Mouse (Mus musculus) kidney, embryonic 14.5 days (tissue): ENCODE data around the gene Fbp1. TPM values are rescaled to one million over a fixed set of nuclear protein-coding genes. Genes with fewer than 3 reads are reported as not detected.
A peak's percentile ranks its signal among the peaks of the same experiment; 100 is the strongest.

ENCODE experiments used
- ATAC-seq: fragments of 200-750 bp; cut with Nextera tagmentation; 2 replicates; pipeline ENCODE4 v1.8.0; 2017; ENCODE audit warnings: moderate number of reproducible peaks, mild to moderate bottlenecking, moderate TSS enrichment, moderate library complexity; ENCODE audit not compliant: low FRiP score, low TSS enrichment
- H3K27ac ChIP-seq: fragments of 300-500 bp; sonication (generic); 2 replicates; pipeline ENCODE4 v1.5.1; 2014; ENCODE audit warnings: low read depth, mild to moderate bottlenecking, low read length, moderate library complexity, mixed read lengths
- H3K27me3 ChIP-seq: fragments of 300-500 bp; sonication (generic); 2 replicates; pipeline ENCODE4 v1.6.1; 2014; ENCODE audit warnings: mild to moderate bottlenecking, low read length; ENCODE audit not compliant: control insufficient read depth, insufficient read depth
- H3K36me3 ChIP-seq: fragments of 300-500 bp; sonication (generic); 2 replicates; pipeline ENCODE4 v1.6.1; 2014; ENCODE audit warnings: low read length, mixed read lengths; ENCODE audit not compliant: control insufficient read depth, insufficient read depth
- H3K4me1 ChIP-seq: fragments of 300-500 bp; sonication (generic); 2 replicates; pipeline ENCODE4 v1.6.1; 2014; ENCODE audit warnings: low read length, mixed read lengths; ENCODE audit not compliant: control insufficient read depth, insufficient read depth
- H3K4me2 ChIP-seq: fragments of 300-500 bp; sonication (generic); replicated peaks from 2 replicates; pipeline ENCODE4 v1.6.1; 2014; ENCODE audit warnings: low read depth, mild to moderate bottlenecking, low read length
- H3K4me3 ChIP-seq: fragments of 300-500 bp; sonication (generic); 2 replicates; pipeline ENCODE4 v1.5.1; 2014; ENCODE audit warnings: mild to moderate bottlenecking, low read length
- H3K9ac ChIP-seq: fragments of 300-500 bp; sonication (generic); 2 replicates; pipeline ENCODE4 v1.6.1; 2014; ENCODE audit warnings: low read depth, mild to moderate bottlenecking, low read length, moderate library complexity
- H3K9me3 ChIP-seq: fragments of 300-500 bp; sonication (generic); 2 replicates; pipeline ENCODE4 v1.6.1; 2016; ENCODE audit warnings: low read length; ENCODE audit not compliant: control insufficient read depth
- WGBS: fragments of 180-500 bp; shearing (Covaris S2); extraction: QIAGEN DNeasy Blood & Tissue Kit; methylation state at CpG from one replicate; pipeline ENCODE4 v1.1.7; 2014; 5-methylcytosine and 5-hydroxymethylcytosine counted together
- polyA plus RNA-seq: library from polyadenylated mRNA; unstranded; fragments of >200 nt; fragmentation: Nextera tagmentation; extraction: Ambion mirVana; gene quantifications from 2 replicates; pipeline ENCODE4 v1.2.1, GENCODE M21; 2014

Fbp1 gene
- polyA plus RNA-seq, 1 experiment from 2014 or later: 3.9 TPM

DNA sequence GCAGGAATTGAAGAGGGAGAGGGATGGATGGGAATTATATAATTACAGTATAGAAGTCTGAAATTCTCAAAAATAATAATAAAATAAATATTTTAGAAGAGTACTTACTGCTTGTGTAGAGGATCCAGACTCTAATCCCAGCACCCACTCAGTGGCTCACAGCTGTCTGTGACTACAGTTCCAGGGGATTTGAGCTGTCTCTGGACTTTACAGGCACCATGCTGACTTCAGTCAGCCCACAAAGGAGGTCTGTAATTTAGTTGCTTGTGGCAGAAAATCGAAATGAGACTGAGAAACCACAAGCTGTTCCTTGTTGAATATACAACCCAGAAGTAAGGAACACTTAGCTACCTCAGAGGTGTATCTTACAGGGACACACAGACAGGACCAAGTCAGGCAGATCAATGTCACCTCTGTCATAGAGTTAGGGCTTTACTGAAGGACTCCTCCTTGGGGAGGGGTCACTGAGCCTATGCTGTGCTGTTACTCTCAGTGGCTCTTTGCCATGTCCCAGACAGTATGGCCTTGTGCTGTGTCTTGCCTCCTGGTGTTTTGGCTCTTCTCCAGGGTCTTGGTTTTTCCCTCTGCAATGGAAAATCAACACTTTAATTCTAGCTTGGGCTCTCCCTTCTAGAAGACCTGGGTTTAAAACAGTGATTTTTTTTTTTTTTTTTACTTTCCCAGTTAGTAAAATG, 29.5 kb upstream of the Fbp1 start:
- Histone ChIP-seq H3K9ac (no peak overlapping the region), H3K9me3 (no peaks in the 10 kb centered on the region), H3K4me1 (no peaks in the 10 kb centered on the region), H3K27ac (no peak overlapping the region), H3K36me3 (no peaks in the 10 kb centered on the region), H3K4me3 (no peak overlapping the region), H3K27me3 (no peaks in the 10 kb centered on the region), H3K4me2 (no peak overlapping the region)
- no peak for ATAC-seq
- 65% methylated on average over 1 of the region's 1 CpGs for WGBS

DNA sequence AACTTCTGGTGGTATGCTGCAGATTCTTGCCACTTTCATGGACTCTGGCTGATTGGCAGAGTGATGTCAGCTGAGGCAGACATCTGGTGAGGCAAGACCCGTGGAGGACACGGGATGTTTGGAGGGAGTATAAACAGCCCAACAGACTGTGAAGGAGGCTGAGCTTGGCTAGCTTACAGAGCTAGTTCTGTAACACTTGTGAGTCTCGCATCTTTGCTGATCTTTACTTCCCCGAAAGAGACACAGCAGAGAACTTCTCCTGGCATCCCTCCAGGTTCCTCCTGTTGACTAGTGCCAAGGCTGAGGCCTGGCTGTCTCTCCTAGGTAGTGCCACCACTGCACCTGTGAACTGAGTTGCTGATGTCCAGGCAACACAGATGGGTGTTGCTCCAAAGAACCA, 28.6 kb upstream of the Fbp1 start:
- Histone ChIP-seq H3K4me3 (no peak overlapping the region), H3K27ac (no peak overlapping the region), H3K36me3 (no peaks in the 10 kb centered on the region), H3K4me1 (no peaks in the 10 kb centered on the region), H3K9ac (no peak overlapping the region), H3K9me3 (no peaks in the 10 kb centered on the region), H3K27me3 (no peaks in the 10 kb centered on the region), H3K4me2 (no peak overlapping the region)
- 68% methylated on average over 4 of the region's 4 CpGs for WGBS
- no peak for ATAC-seq

DNA sequence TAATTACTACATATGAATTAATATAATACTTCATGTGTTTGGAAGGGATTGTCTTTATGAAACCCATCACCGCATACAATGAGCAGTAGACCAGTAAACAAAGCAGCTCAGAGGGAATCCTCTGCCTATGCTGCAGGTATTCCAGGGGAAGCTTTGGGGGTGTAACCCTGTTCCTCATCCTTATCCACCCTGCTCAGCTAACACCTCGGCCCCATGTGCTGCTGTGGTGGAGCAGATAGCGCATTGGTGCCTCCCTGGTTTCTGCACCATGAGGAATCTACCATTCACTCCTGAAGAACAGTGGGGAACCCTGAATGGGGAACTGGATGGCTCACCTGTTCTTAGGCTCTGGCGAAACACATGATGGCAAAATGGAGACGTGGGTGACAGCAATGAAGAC, 23.5 kb upstream of the Fbp1 start:
- H3K4me3 ChIP-seq: no peak overlapping the region
- H3K27ac ChIP-seq: no peak overlapping the region
- peaks cover 5% of the 10 kb centered on the region; the same call in 1 of the 2 replicates for H3K4me1 ChIP-seq
- H3K9me3 ChIP-seq: no peaks in the 10 kb centered on the region
- no peak overlapping the region for H3K4me2 ChIP-seq
- no peaks in the 10 kb centered on the region for H3K27me3 ChIP-seq
- no peak overlapping the region for H3K9ac ChIP-seq
- WGBS: 85% methylated on average over 5 of the region's 5 CpGs
- H3K36me3 ChIP-seq: no peaks in the 10 kb centered on the region
- no peak for ATAC-seq

DNA sequence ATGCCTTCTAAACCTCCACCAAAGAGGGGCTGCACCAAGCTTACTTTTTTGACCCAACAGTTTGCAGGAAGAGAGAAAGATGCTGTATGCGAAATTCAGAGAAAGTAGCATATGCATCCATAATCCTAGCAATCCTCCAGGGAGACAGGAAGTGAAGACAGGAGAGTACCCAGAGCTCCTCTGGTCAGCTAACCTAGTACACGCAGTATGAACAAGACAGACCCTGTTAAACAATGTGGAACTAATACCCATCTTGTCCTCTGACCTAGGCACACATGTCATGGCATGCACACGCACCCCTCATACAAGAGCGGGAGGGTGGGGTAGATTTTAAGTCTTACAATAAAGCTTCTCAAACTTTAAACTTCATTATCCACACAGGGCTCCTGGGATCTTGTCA, 22.1 kb upstream of the Fbp1 start:
- no peak for ATAC-seq
- 86% methylated on average over 4 of the region's 4 CpGs for WGBS
- H3K4me1 ChIP-seq: peaks cover 5% of the 10 kb centered on the region; the same call in 1 of the 2 replicates
- H3K9me3 ChIP-seq: no peaks in the 10 kb centered on the region
- no peak overlapping the region for H3K9ac ChIP-seq
- H3K4me2 ChIP-seq: no peak overlapping the region
- H3K4me3 ChIP-seq: no peak overlapping the region
- H3K27me3 ChIP-seq: no peaks in the 10 kb centered on the region
- no peak overlapping the region for H3K27ac ChIP-seq
- no peaks in the 10 kb centered on the region for H3K36me3 ChIP-seq

DNA sequence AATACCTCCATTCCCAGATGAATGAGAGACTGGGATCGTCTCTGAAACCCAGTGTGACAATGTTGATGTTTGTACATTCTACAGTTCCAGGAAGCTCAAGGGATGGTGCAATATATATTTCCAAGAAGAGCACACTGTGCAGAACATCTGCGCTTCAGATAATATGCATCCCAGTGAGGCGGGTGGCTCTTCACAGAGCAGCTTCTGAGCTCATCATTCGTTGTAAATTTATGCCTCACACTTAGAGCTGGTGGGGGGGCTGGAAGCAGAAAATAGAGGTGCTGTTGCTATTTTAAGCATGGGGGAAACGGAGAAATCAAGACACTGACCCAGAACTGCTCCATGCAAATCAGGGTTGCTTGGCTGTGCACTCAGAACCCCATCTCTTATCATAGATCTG, 21.7 kb upstream of the Fbp1 start:
- 72% methylated on average over 5 of the region's 5 CpGs for WGBS
- peaks cover 5% of the 10 kb centered on the region; the same call in 1 of the 2 replicates for H3K4me1 ChIP-seq
- no peak for ATAC-seq

DNA sequence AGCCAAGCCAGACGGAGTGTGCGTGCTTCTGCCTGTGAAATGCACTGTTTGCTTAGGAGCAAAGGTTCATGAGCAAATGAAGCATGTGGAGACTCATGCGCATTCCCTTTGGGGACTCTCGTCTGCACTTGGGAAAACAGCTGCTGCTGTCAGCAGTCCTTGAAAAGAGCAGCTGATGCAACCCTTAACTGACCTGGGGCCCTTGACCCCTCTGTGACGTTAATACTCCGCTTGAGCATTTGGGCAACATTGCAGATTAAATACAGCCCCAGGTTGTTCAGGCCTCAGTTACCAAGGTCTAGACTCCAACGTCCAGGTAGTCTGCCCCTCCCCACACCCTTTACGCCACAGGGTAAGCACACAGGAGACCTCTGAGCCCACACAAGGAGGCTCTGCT, 20.1 kb upstream of the Fbp1 start:
- Histone ChIP-seq H3K4me1 (peaks cover 5% of the 10 kb centered on the region; the same call in 1 of the 2 replicates), H3K4me2 (peak overlapping the region; percentile 2; the same call in 1 of the 2 replicates), H3K9me3 (no peaks in the 10 kb centered on the region), H3K27me3 (no peaks in the 10 kb centered on the region), H3K4me3 (no peak overlapping the region), H3K36me3 (no peaks in the 10 kb centered on the region), H3K27ac (no peak overlapping the region), H3K9ac (no peak overlapping the region)
- ATAC-seq: peak; percentile 86
- 12% methylated on average over 8 of the region's 8 CpGs for WGBS

More for the DNA sequence above, 21.7 kb upstream of the Fbp1 start:
- Histone ChIP-seq H3K4me3 (no peak overlapping the region), H3K9me3 (no peaks in the 10 kb centered on the region), H3K4me2 (no peak overlapping the region), H3K36me3 (no peaks in the 10 kb centered on the region), H3K9ac (no peak overlapping the region), H3K27ac (no peak overlapping the region), H3K27me3 (no peaks in the 10 kb centered on the region)

DNA sequence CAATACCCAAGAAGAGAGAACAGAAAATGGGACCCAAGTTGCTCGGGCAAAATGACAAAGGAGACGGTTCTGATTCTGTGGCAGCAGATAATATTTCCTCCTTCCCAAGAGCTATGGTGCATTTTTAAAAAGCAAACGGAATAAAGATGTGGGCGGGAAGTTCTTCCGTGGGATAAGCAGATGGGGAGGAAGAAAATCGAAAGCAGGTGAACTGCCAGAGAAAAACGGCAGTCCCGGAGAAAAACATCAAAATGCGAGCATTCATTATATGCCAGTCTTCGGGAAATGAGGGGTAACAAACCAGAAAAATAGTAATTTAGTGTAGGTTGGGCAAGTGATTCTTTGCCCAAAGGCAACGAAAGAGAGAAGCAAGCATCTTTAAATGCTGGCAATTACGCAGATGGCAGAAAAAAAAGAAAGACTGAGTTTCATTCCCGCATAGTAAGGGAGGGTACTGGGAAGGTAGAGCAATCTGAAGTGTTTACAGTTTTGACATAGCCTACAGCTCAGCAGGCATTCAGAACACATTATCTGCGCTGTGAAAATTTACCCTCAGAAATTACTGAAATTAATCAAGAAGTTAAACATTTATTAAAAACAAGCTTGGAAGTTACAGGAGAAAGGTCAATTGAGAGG, 19.6 kb upstream of the Fbp1 start:
- H3K27me3 ChIP-seq: no peaks in the 10 kb centered on the region
- no peaks in the 10 kb centered on the region for H3K9me3 ChIP-seq
- peak overlapping the region; percentile 2; the same call in 1 of the 2 replicates for H3K4me2 ChIP-seq
- H3K9ac ChIP-seq: no peak overlapping the region
- ATAC-seq: 0 out of 2 replicates have a peak, but pooled peaks have one; percentile 29
- no peak overlapping the region for H3K4me3 ChIP-seq
- no peaks in the 10 kb centered on the region for H3K36me3 ChIP-seq
- 64% methylated on average over 14 of the region's 14 CpGs for WGBS
- 0 out of 2 replicates have a peak overlapping the region, but pooled peaks have one; percentile 30 for H3K27ac ChIP-seq
- peaks cover 5% of the 10 kb centered on the region; the same call in 1 of the 2 replicates for H3K4me1 ChIP-seq

DNA sequence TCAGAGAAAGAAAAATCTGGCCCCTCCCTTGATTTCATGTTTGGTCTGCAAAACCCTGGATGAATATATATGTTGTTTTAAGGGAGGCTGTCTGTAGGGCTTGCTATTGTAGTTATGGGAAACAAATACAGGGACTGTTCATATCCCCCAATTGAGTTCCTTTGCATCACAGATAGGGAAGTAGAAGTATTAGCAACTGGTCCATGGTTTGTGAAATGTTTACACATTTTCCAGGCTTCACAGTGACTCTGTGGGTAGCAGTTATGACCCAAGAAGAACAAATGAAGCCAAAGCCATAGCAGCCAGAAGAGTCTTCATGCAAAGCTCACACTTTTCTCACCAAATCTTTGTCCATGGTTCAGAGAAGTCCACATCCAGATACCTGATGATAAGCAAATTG, 13.1 kb upstream of the Fbp1 start:
- no peaks in the 10 kb centered on the region for H3K27me3 ChIP-seq
- no peaks in the 10 kb centered on the region for H3K36me3 ChIP-seq

DNA sequence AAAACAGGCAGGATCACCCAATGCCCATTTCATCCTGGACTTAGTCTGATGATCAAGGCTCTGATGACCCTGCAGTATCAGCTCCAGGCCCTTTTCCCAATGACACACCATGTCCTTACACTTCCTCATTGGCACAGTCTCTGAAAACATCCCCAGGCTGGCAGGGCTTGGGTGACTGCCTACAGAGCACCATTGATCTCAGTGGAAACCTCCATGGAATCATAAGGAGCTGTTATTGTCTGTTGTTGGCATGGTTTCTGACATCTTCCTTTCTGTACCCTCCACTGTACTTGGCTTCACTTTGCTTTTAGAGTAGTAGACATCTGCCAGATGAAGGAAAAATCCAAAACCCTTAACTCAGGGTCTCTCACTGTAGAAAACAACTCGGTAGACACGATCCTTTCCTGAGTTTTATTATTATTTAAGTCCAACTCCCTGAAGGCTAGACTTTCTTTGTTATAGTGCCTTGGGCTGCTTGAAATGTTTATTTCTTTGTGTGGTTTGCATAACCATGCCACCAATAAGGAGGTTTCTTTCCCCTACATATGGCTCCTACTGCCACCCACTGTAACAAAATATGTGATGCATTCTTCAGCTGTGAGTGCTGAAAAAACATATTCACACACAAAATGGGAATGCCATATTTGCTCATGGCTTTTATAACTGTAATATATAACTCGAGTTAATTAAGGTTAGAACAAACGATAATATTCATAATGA, 10.0 kb upstream of the Fbp1 start:
- H3K9me3 ChIP-seq: no peaks in the 10 kb centered on the region
- no peak overlapping the region for H3K9ac ChIP-seq
- H3K36me3 ChIP-seq: no peaks in the 10 kb centered on the region
- no peak overlapping the region for H3K27ac ChIP-seq
- H3K4me3 ChIP-seq: no peak overlapping the region
- no peaks in the 10 kb centered on the region for H3K4me1 ChIP-seq
- no peak for ATAC-seq
- WGBS: 84% methylated on average over 4 of the region's 4 CpGs
- H3K4me2 ChIP-seq: no peak overlapping the region
- no peaks in the 10 kb centered on the region for H3K27me3 ChIP-seq

More for the DNA sequence above, 13.1 kb upstream of the Fbp1 start:
- no peak for ATAC-seq
- Histone ChIP-seq H3K4me2 (no peak overlapping the region), H3K4me1 (no peaks in the 10 kb centered on the region), H3K9me3 (no peaks in the 10 kb centered on the region), H3K27ac (no peak overlapping the region), H3K9ac (no peak overlapping the region), H3K4me3 (no peak overlapping the region)
